Mouse (Mus musculus) Muller cell, postnatal 12 days (primary cell): ENCODE data around the gene Gm4214.
"Not testable (repeated sequence)": the region's sequence is repeated elsewhere in the genome, so short reads cannot be mapped to it uniquely, and the experiment has no call there.

Experiments
- DNase-seq: peaks from one replicate; pipeline ENCODE4 v3.0.0-alpha.2; 2015; ENCODE audit errors: inconsistent ontology term

The Gm4214 gene

DNA sequence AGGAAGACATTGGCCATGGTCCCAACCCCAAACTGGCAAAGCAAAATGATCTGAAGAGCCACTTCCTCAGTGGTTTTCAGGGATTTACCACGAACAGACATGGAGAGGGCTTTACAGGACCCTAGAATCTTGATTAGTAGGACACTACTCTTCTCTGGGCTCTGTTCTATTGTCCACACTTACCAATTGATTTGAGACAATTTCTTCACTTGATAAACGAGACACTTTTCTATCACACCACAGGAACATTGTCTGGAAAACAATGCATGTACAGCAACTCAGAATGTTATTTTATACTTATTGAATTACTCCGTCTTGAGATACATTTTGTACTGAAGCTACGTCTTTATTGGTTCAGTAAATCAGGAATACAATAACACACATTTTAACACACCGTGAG lies at the start of gene Gm4214:
Gene Gm4214, minus strand, starts transcription at position 101 of the 400 bp plus-strand sequence.
- not testable (repeated sequence) for DNase-seq

GRCm38 (mm10) chr7:23019823-23020222 lies 35.4 kb upstream of the Gm4214 start, which contains the start of gene Gm4216:
TSS of gene Gm4216 (minus strand) at chr7:23019923.
- not testable (repeated sequence) for DNase-seq
